Mouse (Mus musculus): ENCODE results near the gene Gm7029.
"Not testable (repeated sequence)": the region's sequence is repeated elsewhere in the genome, so short reads cannot be mapped to it uniquely, and the experiment has no call there.

The Gm7029 gene

GRCm38 (mm10) chr17:33901653-33902052, 28.0 kb downstream of the Gm7029 start:
- CTCF ChIA-PET = interaction anchor here in 2 of 4 experiments (0.6 to 3.1 kb wide), 4 partner anchors 10 to 242 kb away, joined by 4 to 24 read pairs (median 6); partner anchors contain the start of gene Kifc1 (in 1 of the 2)
- POLR2A ChIA-PET = interaction anchor here in 3 of 4 experiments (0.7 to 11.0 kb wide), 22 partner anchors 7 to 1004 kb away, joined by 3 to 258 read pairs (median 4); partner anchors contain the start of genes Daxx (in 3 of the 3), Ndufa7 (in 2 of the 3), Rps28 (in 2 of the 3) and Tapbp (in 2 of the 3)

- ChIA-PET POLR2A (interaction anchor here in 3 of 4 experiments (0.7 to 11.0 kb wide), 19 partner anchors 8 to 1004 kb away, joined by 3 to 258 read pairs (median 4); partner anchors contain the start of genes Daxx (in 2 of the 3), Ndufa7 (in 2 of the 3), Rps28 (in 2 of the 3) and Tapbp (in 2 of the 3)), CTCF (interaction anchor here in 2 of 4 experiments (0.6 to 3.1 kb wide), 4 partner anchors 10 to 243 kb away, joined by 4 to 24 read pairs (median 6); partner anchors contain the start of gene Kifc1 (in 1 of the 2))
Measured at GRCm38 (mm10) chr17:33902079-33902478, 28.4 kb downstream of the Gm7029 start.

DNA sequence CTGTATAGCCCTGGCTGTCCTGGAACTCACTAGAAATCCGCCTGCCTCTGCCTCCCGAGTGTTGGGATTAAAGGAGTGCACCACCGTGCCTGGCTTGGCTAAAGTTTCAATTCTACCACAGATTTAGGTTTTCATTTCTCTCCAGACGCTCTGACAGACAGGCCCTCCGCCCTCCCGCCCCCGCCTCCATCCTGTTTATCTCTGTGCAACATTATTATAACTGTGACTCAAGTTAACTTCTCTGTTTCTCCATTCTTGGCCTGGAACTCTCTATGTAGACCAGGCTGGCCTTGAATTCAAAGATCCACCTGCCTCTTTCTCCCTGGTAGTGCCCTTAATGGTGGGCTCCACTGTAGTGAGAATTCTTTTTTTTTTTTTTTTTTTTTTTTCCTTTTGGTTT, 28.9 kb downstream of the Gm7029 start:
- CTCF ChIA-PET = interaction anchor here in 3 of 4 experiments (0.6 to 3.1 kb wide), 6 partner anchors 10 to 243 kb away, joined by 4 to 24 read pairs (median 6); partner anchors contain the start of gene Kifc1 (in 1 of the 3)
- POLR2A ChIA-PET = interaction anchor here in 3 of 4 experiments (0.6 to 11.0 kb wide), 19 partner anchors 8 to 1004 kb away, joined by 3 to 258 read pairs (median 4); partner anchors contain the start of genes Daxx (in 2 of the 3), Ndufa7 (in 2 of the 3), Rps28 (in 2 of the 3) and Tapbp (in 2 of the 3)

- POLR2A ChIA-PET = interaction anchor here (0.6 to 5.3 kb wide), 29 partner anchors 9 to 1260 kb away, joined by 3 to 60 read pairs (median 4); partner anchors contain the start of genes Tapbp (in 3 of the 4), Zbtb22 (in 3 of the 4), Rab11b (in 2 of the 4) and Rps18 (in 2 of the 4)
- CTCF ChIA-PET = interaction anchor here (0.5 to 3.1 kb wide), 11 partner anchors 11 to 377 kb away, joined by 3 to 24 read pairs (median 4); partner anchors contain the start of genes Kifc1 (in 1 of the 4), Pfdn6 (in 1 of the 4), Tapbp (in 1 of the 4) and Wdr46 (in 1 of the 4)
Measured at GRCm38 (mm10) chr17:33903911-33904651, 30.4 kb downstream of the Gm7029 start.

- POLR2A ChIA-PET = interaction anchor here in 3 of 4 experiments (0.6 to 13.1 kb wide), 5 partner anchors 12 to 256 kb away, joined by 3 to 161 read pairs (median 39); partner anchors contain the start of genes Tapbp (in 2 of the 3), Zbtb22 (in 2 of the 3), B3galt4 (in 1 of the 3) and Ndufa7 (in 1 of the 3)
- CTCF ChIA-PET = not testable (repeated sequence)
Measured at GRCm38 (mm10) chr17:33904835-33905234, 31.2 kb downstream of the Gm7029 start, which contains the start of gene Platr17. TSS of gene Platr17 (plus strand) at chr17:33905135.

GRCm38 (mm10) chr17:33908331-33909076, 34.9 kb downstream of the Gm7029 start:
- CTCF ChIA-PET = interaction anchor here (0.6 to 5.2 kb wide), 20 partner anchors 9 to 289 kb away, joined by 3 to 51 read pairs (median 4); partner anchors contain the start of genes Kifc1 (in 2 of the 4) and Psmb8 (in 1 of the 4)

GRCm38 (mm10) chr17:33909077-33909868, 35.6 kb downstream of the Gm7029 start, which contains the start of gene Daxx:
TSS of gene Daxx (plus strand) at chr17:33909414.
- POLR2A ChIA-PET = interaction anchor here (0.6 to 13.1 kb wide), 78 partner anchors 7 to 1250 kb away, joined by 3 to 258 read pairs (median 4); partner anchors contain the start of genes B3galt4 (in 4 of the 4), H2-DMa (in 3 of the 4), Ndufa7 (in 3 of the 4) and Rps18 (in 3 of the 4)

More at GRCm38 (mm10) chr17:33908331-33909076, 34.9 kb downstream of the Gm7029 start:
- POLR2A ChIA-PET = interaction anchor here (0.5 to 13.1 kb wide), 79 partner anchors 8 to 1251 kb away, joined by 3 to 258 read pairs (median 4); partner anchors contain the start of genes B3galt4 (in 4 of the 4), H2-DMa (in 3 of the 4), Ndufa7 (in 3 of the 4) and Rps18 (in 3 of the 4)

DNA sequence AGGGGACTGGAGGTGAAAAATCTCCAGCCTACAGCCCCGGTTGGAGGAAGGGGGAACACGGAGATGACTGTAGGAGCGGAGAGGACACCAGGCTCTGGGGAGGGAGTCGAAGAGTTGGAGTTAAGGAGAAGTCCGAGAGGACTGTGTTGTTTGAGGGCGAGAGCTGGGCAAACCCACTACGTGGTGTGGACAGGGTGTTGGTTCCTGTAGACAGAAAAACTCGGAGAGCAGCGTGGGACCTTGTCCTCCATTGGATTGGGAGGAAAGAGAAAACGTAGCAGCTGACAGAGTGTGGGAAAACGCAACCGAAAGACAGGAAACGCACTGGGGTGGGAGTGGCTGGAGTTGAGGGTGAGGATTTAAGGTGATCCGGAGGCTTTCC, 36.2 kb downstream of the Gm7029 start:
- ChIA-PET POLR2A (interaction anchor here (0.7 to 13.1 kb wide), 36 partner anchors 7 to 311 kb away, joined by 3 to 258 read pairs (median 10); partner anchors contain the start of genes Ndufa7 (in 3 of the 4), Rps28 (in 3 of the 4), B3galt4 (in 2 of the 4) and H2-DMa (in 2 of the 4)), CTCF (interaction anchor here (0.7 to 5.2 kb wide), 12 partner anchors 9 to 85 kb away, joined by 3 to 51 read pairs (median 8); partner anchors contain the start of genes Ndufa7 (in 1 of the 4) and Rps28 (in 1 of the 4))

More at GRCm38 (mm10) chr17:33909077-33909868, 35.6 kb downstream of the Gm7029 start, which contains the start of gene Daxx:
- CTCF ChIA-PET = interaction anchor here in 3 of 4 experiments (0.6 to 5.2 kb wide), 20 partner anchors 8 to 216 kb away, joined by 3 to 51 read pairs (median 6); partner anchors contain the start of genes Kifc1 (in 2 of the 3), Ndufa7 (in 1 of the 3) and Rps28 (in 1 of the 3)

DNA sequence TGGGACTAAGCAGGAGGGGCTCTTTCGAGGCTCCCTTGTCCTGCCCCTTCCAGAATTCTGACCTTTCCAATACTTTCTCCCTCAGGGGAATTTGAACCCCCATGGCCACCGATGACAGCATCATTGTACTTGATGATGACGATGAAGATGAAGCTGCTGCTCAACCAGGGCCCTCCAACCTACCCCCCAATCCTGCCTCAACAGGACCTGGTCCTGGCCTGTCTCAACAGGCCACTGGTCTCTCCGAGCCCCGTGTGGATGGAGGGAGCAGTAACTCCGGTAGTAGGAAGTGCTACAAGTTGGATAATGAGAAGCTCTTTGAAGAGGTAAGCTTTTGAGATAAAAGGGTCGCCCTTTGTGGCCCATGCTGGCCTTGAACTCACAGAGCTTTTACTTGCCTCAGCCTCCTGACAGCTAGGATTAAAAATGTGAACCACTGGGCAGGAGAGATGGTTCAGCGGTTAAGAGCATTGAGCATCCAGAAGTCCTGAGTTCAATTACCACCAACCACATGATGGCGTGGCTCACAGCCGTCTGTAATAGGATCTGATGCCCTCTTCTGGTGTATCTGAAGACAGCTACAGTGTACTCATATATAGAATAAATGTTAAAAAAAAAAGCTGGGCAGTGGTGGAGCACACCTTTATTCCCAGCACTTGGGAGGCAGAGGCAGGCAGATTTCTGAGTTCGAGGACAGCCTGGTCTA, 36.9 kb downstream of the Gm7029 start:
- POLR2A ChIA-PET = interaction anchor here (0.6 to 13.1 kb wide), 29 partner anchors 7 to 209 kb away, joined by 3 to 258 read pairs (median 11); partner anchors contain the start of genes Ndufa7 (in 4 of the 4), Rps28 (in 4 of the 4), B3galt4 (in 2 of the 4) and H2-DMa (in 2 of the 4)
- CTCF ChIA-PET = interaction anchor here (0.7 to 5.2 kb wide), 15 partner anchors 9 to 86 kb away, joined by 3 to 51 read pairs (median 6); partner anchors contain the start of genes Ndufa7 (in 1 of the 4) and Rps28 (in 1 of the 4)

- ChIA-PET CTCF (interaction anchor here (0.7 to 5.2 kb wide), 15 partner anchors 8 to 103 kb away, joined by 3 to 51 read pairs (median 4); partner anchors contain the start of genes Ndufa7 (in 1 of the 4), Rgl2 (in 1 of the 4) and Rps28 (in 1 of the 4)), POLR2A (interaction anchor here (0.5 to 13.1 kb wide), 28 partner anchors 6 to 151 kb away, joined by 3 to 258 read pairs (median 6); partner anchors contain the start of genes B3galt4 (in 4 of the 4), Ndufa7 (in 4 of the 4), Rps28 (in 4 of the 4) and Pfdn6 (in 2 of the 4))
Measured at GRCm38 (mm10) chr17:33911052-33911812, 37.6 kb downstream of the Gm7029 start.

GRCm38 (mm10) chr17:33911813-33912414, 38.3 kb downstream of the Gm7029 start:
- ChIA-PET CTCF (interaction anchor here (0.6 to 5.2 kb wide), 12 partner anchors 12 to 110 kb away, joined by 3 to 51 read pairs (median 4); partner anchors contain the start of gene Rgl2 (in 1 of the 4)), POLR2A (interaction anchor here (0.5 to 13.1 kb wide), 24 partner anchors 8 to 152 kb away, joined by 3 to 258 read pairs (median 6); partner anchors contain the start of genes B3galt4 (in 4 of the 4), Ndufa7 (in 2 of the 4), Pfdn6 (in 2 of the 4) and Rps18 (in 2 of the 4))

GRCm38 (mm10) chr17:33913264-33913663, 39.6 kb downstream of the Gm7029 start:
- CTCF ChIA-PET = interaction anchor here (0.6 to 5.2 kb wide), 8 partner anchors 10 to 1181 kb away, joined by 3 to 51 read pairs (median 4); no protein-coding TSS in a partner anchor
- POLR2A ChIA-PET = interaction anchor here in 3 of 4 experiments (0.6 to 13.1 kb wide), 16 partner anchors 9 to 153 kb away, joined by 3 to 258 read pairs (median 6); partner anchors contain the start of genes B3galt4 (in 3 of the 3), Ndufa7 (in 2 of the 3), Rps18 (in 2 of the 3) and Rps28 (in 2 of the 3)

GRCm38 (mm10) chr17:33913905-33914304, 40.3 kb downstream of the Gm7029 start:
- CTCF ChIA-PET = interaction anchor here in 3 of 4 experiments (0.6 to 3.5 kb wide), 5 partner anchors 11 to 1182 kb away, joined by 3 to 31 read pairs (median 10); no protein-coding TSS in a partner anchor
- POLR2A ChIA-PET = interaction anchor here in 3 of 4 experiments (0.7 to 13.1 kb wide), 11 partner anchors 6 to 922 kb away, joined by 3 to 258 read pairs (median 44); partner anchors contain the start of genes B3galt4 (in 2 of the 3), Daxx (in 1 of the 3), Kifc1 (in 1 of the 3) and Rgl2 (in 1 of the 3)
